Mouse (Mus musculus): Measurements from ENCODE around the gene Iqsec1. TPM values are rescaled to one million over a fixed set of nuclear protein-coding genes. Genes with fewer than 3 reads are reported as not detected.

Gene Iqsec1
- polyA plus RNA-seq, 1 experiment: 124 TPM

DNA sequence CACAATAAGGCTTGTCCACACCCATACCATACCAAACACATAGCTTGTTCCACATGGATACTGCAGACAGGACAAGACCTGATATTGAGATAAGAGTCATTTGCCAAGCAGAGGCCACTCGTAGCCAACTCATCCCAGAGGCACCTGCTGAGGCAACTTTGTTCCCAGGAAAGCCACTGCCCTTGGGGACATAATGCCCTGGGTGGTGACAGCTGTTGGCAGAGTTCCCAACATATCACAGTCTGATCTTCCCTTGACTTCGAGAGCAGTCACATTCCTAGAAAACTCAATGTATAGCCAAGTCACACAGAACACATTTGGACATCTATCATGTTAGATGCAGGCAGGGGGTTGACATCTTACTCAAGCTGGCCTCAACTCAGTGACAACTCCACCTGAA lies 183.4 kb downstream of the Iqsec1 start:
- TF ChIP-seq POLR2A (IDR thresholded peaks at IDR 0.05; ENCODE audit: control insufficient read depth, extremely low read depth, insufficient read depth, low read length, poor library complexity) (no peak), CTCF (IDR thresholded peaks at IDR 0.05; ENCODE audit: borderline replicate concordance, control insufficient read depth, extremely low read depth, insufficient read depth, low read length, poor library complexity) (no peak)
- H3K27me3 ChIP-seq (ENCODE audit: control insufficient read depth, insufficient read depth, low read length): no peaks in the 10 kb centered on the region
- H3K4me1 ChIP-seq (replicated peaks; ENCODE audit: control insufficient read depth, insufficient read depth, low read length): peaks cover 12% of the 10 kb centered on the region; the same call in 1 of the 2 replicates
- 82% methylated on average over 2 of the region's 2 CpGs for WGBS
- H3K27ac ChIP-seq (ENCODE audit: control insufficient read depth, insufficient read depth, low read length): no peak overlapping the region
- no peaks in the 10 kb centered on the region for H3K36me3 ChIP-seq (ENCODE audit: control insufficient read depth, insufficient read depth, low read length)
- no peak overlapping the region for H3K4me3 ChIP-seq (ENCODE audit: control insufficient read depth, insufficient read depth, low read length)
- no peak for DNase-seq

DNA sequence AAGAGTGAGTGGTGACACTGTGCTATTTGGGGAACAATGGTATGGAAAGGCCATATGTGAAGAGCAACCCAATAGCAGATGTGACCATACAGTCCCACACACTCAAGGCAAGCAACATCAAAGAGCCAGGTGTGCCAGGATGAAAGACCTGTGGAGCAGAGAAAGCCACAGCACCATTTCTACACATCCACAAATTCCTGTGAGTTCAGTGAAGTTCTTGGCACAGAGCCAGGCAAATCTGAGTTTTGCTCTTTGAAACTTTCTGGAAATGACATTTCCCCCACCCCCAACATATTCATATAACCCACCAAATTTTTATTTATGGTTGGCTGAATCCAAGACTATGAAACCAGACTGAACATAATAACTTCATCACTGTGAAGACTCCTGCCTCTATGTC lies 183.8 kb downstream of the Iqsec1 start:
- TF ChIP-seq POLR2A (IDR thresholded peaks at IDR 0.05; ENCODE audit: control insufficient read depth, extremely low read depth, insufficient read depth, low read length, poor library complexity) (no peak), CTCF (IDR thresholded peaks at IDR 0.05; ENCODE audit: borderline replicate concordance, control insufficient read depth, extremely low read depth, insufficient read depth, low read length, poor library complexity) (no peak)
- DNase-seq: no peak
- Histone ChIP-seq H3K4me1 (replicated peaks; ENCODE audit: control insufficient read depth, insufficient read depth, low read length) (peaks cover 12% of the 10 kb centered on the region; the same call in 1 of the 2 replicates), H3K27ac (ENCODE audit: control insufficient read depth, insufficient read depth, low read length) (no peak overlapping the region), H3K36me3 (ENCODE audit: control insufficient read depth, insufficient read depth, low read length) (no peaks in the 10 kb centered on the region), H3K27me3 (ENCODE audit: control insufficient read depth, insufficient read depth, low read length) (no peaks in the 10 kb centered on the region), H3K4me3 (ENCODE audit: control insufficient read depth, insufficient read depth, low read length) (no peak overlapping the region)

DNA sequence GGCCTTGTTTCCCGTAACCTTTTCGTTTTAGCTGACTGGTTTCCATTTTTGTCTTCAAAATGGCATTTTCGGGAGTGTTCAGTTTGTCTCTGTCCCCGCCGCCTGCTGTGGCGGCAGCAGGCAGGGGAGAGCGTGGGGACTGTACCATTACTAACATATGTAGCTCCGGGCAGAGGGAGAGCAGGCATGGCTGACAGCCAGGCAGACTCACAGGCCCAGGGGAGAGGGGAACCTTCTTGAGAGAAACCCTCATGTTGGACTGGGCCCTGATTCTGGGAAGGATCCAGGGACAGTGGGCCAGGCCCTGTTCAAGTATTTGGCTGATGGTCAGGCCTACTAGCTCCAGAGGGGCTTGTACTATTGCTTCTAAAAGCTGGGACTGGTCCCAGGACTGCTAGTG lies 185.9 kb downstream of the Iqsec1 start:
- over 99% methylated on average over 8 of the region's 8 CpGs for WGBS
- H3K27ac ChIP-seq (ENCODE audit: control insufficient read depth, insufficient read depth, low read length): no peak overlapping the region
- H3K4me3 ChIP-seq (ENCODE audit: control insufficient read depth, insufficient read depth, low read length): no peak overlapping the region
- no peaks in the 10 kb centered on the region for H3K36me3 ChIP-seq (ENCODE audit: control insufficient read depth, insufficient read depth, low read length)
- no peak for DNase-seq
- no peaks in the 10 kb centered on the region for H3K27me3 ChIP-seq (ENCODE audit: control insufficient read depth, insufficient read depth, low read length)
- peaks cover 5% of the 10 kb centered on the region; the same call in 1 of the 2 replicates for H3K4me1 ChIP-seq (replicated peaks; ENCODE audit: control insufficient read depth, insufficient read depth, low read length)
- TF ChIP-seq POLR2A (IDR thresholded peaks at IDR 0.05; ENCODE audit: control insufficient read depth, extremely low read depth, insufficient read depth, low read length, poor library complexity): no peak
- TF ChIP-seq CTCF (IDR thresholded peaks at IDR 0.05; ENCODE audit: borderline replicate concordance, control insufficient read depth, extremely low read depth, insufficient read depth, low read length, poor library complexity): no peak

DNA sequence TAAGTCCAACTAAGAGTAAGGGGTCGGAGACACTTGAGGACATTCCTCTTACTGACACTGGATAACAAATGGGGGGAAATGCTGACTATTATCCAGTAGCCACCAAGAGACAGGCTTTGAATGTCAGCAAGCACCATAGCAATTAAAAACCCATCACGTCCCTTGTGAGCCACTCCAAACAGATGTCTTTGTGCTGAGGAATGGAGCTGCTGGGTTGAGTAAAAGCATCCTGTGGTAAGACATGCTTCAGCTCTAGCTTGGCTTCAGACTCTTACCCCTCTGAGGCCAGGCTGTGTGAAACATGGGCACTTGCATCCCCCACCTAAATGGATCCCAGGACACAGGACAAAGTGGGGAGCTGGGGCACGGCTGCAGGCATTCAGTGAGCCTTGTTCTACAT lies 186.4 kb downstream of the Iqsec1 start:
- no peak for DNase-seq
- Histone ChIP-seq H3K27me3 (ENCODE audit: control insufficient read depth, insufficient read depth, low read length) (no peaks in the 10 kb centered on the region), H3K27ac (ENCODE audit: control insufficient read depth, insufficient read depth, low read length) (no peak overlapping the region), H3K36me3 (ENCODE audit: control insufficient read depth, insufficient read depth, low read length) (no peaks in the 10 kb centered on the region), H3K4me3 (ENCODE audit: control insufficient read depth, insufficient read depth, low read length) (no peak overlapping the region), H3K4me1 (replicated peaks; ENCODE audit: control insufficient read depth, insufficient read depth, low read length) (0 out of 2 replicates have a peak, but pooled peaks cover 2% of the 10 kb centered on the region)
- TF ChIP-seq CTCF (IDR thresholded peaks at IDR 0.05; ENCODE audit: borderline replicate concordance, control insufficient read depth, extremely low read depth, insufficient read depth, low read length, poor library complexity) (no peak), POLR2A (IDR thresholded peaks at IDR 0.05; ENCODE audit: control insufficient read depth, extremely low read depth, insufficient read depth, low read length, poor library complexity) (no peak)
- 90% methylated on average over 3 of the region's 3 CpGs for WGBS

DNA sequence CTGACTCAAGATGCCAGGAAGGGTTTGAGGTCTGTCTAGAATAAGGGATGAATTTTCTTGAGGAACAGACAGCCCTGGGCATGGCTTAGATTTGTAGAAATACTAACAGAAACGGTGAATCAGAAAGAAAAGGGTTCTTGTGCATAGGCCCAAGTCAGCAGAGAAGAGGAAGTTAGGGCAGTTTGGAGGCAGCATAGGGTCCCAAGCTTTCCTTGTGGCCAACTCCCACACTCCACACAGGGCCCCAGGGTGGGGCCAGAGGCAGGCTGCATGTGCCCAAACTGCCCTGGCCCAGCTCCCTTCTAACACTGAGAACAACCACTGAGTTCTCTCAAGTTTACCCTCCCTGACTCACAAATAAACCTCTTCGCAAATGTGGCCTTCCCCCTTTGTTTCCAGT lies 187.7 kb downstream of the Iqsec1 start:
- Histone ChIP-seq H3K27me3 (ENCODE audit: control insufficient read depth, insufficient read depth, low read length) (no peaks in the 10 kb centered on the region), H3K4me3 (ENCODE audit: control insufficient read depth, insufficient read depth, low read length) (no peak overlapping the region), H3K4me1 (replicated peaks; ENCODE audit: control insufficient read depth, insufficient read depth, low read length) (0 out of 2 replicates have a peak, but pooled peaks cover 2% of the 10 kb centered on the region), H3K27ac (ENCODE audit: control insufficient read depth, insufficient read depth, low read length) (no peak overlapping the region), H3K36me3 (ENCODE audit: control insufficient read depth, insufficient read depth, low read length) (no peaks in the 10 kb centered on the region)
- WGBS: 59% methylated on average over 2 of the region's 2 CpGs
- TF ChIP-seq CTCF (IDR thresholded peaks at IDR 0.05; ENCODE audit: borderline replicate concordance, control insufficient read depth, extremely low read depth, insufficient read depth, low read length, poor library complexity): no peak
- no peak for TF ChIP-seq POLR2A (IDR thresholded peaks at IDR 0.05; ENCODE audit: control insufficient read depth, extremely low read depth, insufficient read depth, low read length, poor library complexity)
- DNase-seq: no peak

DNA sequence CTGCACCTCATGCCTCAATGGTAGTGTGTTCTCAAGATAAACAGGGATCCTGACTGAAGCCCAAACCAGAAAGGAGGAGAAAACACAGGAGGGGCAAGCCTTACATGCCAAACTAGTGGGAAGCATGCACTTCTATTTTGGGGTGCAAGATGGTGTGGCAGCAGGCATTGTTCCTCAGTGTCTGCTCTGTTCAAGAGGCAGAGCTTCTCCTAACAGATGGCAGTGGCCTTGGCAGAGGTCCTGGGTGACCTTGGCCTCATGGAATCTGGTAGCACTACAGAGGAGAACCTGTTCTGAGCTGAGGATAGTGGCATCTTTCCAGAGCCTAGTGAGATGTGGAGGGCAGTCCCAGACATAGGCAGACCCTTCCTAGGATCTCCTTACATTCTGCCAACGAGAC lies 189.4 kb downstream of the Iqsec1 start:
- no peaks in the 10 kb centered on the region for H3K27me3 ChIP-seq (ENCODE audit: control insufficient read depth, insufficient read depth, low read length)
- H3K27ac ChIP-seq (ENCODE audit: control insufficient read depth, insufficient read depth, low read length): no peak overlapping the region
- no peak overlapping the region for H3K4me3 ChIP-seq (ENCODE audit: control insufficient read depth, insufficient read depth, low read length)
- DNase-seq: no peak
- WGBS: 100% methylated on average over 1 of the region's 1 CpGs
- TF ChIP-seq CTCF (IDR thresholded peaks at IDR 0.05; ENCODE audit: borderline replicate concordance, control insufficient read depth, extremely low read depth, insufficient read depth, low read length, poor library complexity) (no peak), POLR2A (IDR thresholded peaks at IDR 0.05; ENCODE audit: control insufficient read depth, extremely low read depth, insufficient read depth, low read length, poor library complexity) (no peak)
- no peaks in the 10 kb centered on the region for H3K36me3 ChIP-seq (ENCODE audit: control insufficient read depth, insufficient read depth, low read length)
- H3K4me1 ChIP-seq (replicated peaks; ENCODE audit: control insufficient read depth, insufficient read depth, low read length): no peaks in the 10 kb centered on the region

DNA sequence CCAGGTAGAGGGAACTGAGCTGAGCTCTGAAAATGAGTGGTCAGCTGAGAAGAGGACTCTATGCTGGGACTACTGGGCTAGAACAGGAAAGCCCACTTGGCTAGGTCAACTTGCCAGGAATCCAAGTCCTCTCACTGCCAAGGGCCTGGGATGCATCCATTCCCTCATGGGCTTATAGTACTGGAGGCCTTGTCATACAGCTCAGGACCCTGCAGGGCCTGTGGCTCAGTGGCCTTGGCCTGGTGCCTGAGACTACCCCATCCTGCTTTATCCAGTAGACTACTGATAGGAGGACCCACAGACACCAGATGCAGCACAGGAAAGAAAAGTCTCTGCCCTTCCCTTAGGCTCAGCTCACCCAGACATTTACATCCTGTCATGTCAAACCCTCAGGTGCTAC lies 190.3 kb downstream of the Iqsec1 start:
- TF ChIP-seq POLR2A (IDR thresholded peaks at IDR 0.05; ENCODE audit: control insufficient read depth, extremely low read depth, insufficient read depth, low read length, poor library complexity) (no peak), CTCF (IDR thresholded peaks at IDR 0.05; ENCODE audit: borderline replicate concordance, control insufficient read depth, extremely low read depth, insufficient read depth, low read length, poor library complexity) (no peak)
- no peaks in the 10 kb centered on the region for H3K27me3 ChIP-seq (ENCODE audit: control insufficient read depth, insufficient read depth, low read length)
- DNase-seq: no peak
- H3K4me3 ChIP-seq (ENCODE audit: control insufficient read depth, insufficient read depth, low read length): no peak overlapping the region
- no peaks in the 10 kb centered on the region for H3K36me3 ChIP-seq (ENCODE audit: control insufficient read depth, insufficient read depth, low read length)
- no peaks in the 10 kb centered on the region for H3K4me1 ChIP-seq (replicated peaks; ENCODE audit: control insufficient read depth, insufficient read depth, low read length)
- no peak overlapping the region for H3K27ac ChIP-seq (ENCODE audit: control insufficient read depth, insufficient read depth, low read length)
